Mouse (Mus musculus): ENCODE measurements around the gene Oprm1. TPM values are rescaled to one million over a fixed set of nuclear protein-coding genes. Genes with fewer than 3 reads are reported as not detected.

Oprm1 gene
- polyA plus RNA-seq, 1 experiment from 2014 or later = 0.40 TPM

- H3K27me3 ChIP-seq (ENCODE audit: control insufficient read depth, insufficient read depth, low read length) = no peaks in the 10 kb centered on the region
- peak overlapping the region; percentile 14; the same call in 1 of the 2 replicates for H3K4me3 ChIP-seq (replicated peaks; ENCODE audit: low read length)
- peaks cover 9% of the 10 kb centered on the region; the same call in 1 of the 2 replicates for H3K4me1 ChIP-seq (ENCODE audit: control insufficient read depth, insufficient read depth, low read length)
- H3K9ac ChIP-seq (ENCODE audit: low read length) = peak overlapping the region; percentile 22; the same call in 1 of the 2 replicates
- no peaks in the 10 kb centered on the region for H3K9me3 ChIP-seq (replicated peaks; ENCODE audit: control insufficient read depth, low read length)
- WGBS = 9% methylated on average over 8 of the region's 8 CpGs
- no peaks in the 10 kb centered on the region for H3K36me3 ChIP-seq (ENCODE audit: control insufficient read depth, insufficient read depth, low read length)
- H3K4me2 ChIP-seq (ENCODE audit: low read depth, low read length) = peak overlapping the region; percentile 30
- peak; percentile 78 for ATAC-seq (ENCODE audit: insufficient read depth, low FRiP score)
- H3K27ac ChIP-seq (ENCODE audit: low read length) = peak overlapping the region; percentile 84
These were observed 317.9 kb downstream of the Oprm1 start for GRCm38 (mm10) chr10:7076201-7076600.

GRCm38 (mm10) chr10:7076662-7077211, 318.4 kb downstream of the Oprm1 start:
- H3K4me1 ChIP-seq (ENCODE audit: control insufficient read depth, insufficient read depth, low read length) = peaks cover 9% of the 10 kb centered on the region; the same call in 1 of the 2 replicates
- peak overlapping the region; percentile 30 for H3K4me2 ChIP-seq (ENCODE audit: low read depth, low read length)
- H3K9ac ChIP-seq (ENCODE audit: low read length) = peak overlapping the region; percentile 22; the same call in 1 of the 2 replicates
- 25% methylated on average over 7 of the region's 8 CpGs for WGBS
- peak overlapping the region; percentile 14; the same call in 1 of the 2 replicates for H3K4me3 ChIP-seq (replicated peaks; ENCODE audit: low read length)
- H3K27ac ChIP-seq (ENCODE audit: low read length) = peak overlapping the region; percentile 84
- H3K27me3 ChIP-seq (ENCODE audit: control insufficient read depth, insufficient read depth, low read length) = no peaks in the 10 kb centered on the region
- ATAC-seq (ENCODE audit: insufficient read depth, low FRiP score) = peak; percentile 76
- no peaks in the 10 kb centered on the region for H3K9me3 ChIP-seq (replicated peaks; ENCODE audit: control insufficient read depth, low read length)
- no peaks in the 10 kb centered on the region for H3K36me3 ChIP-seq (ENCODE audit: control insufficient read depth, insufficient read depth, low read length)

- Histone ChIP-seq H3K27me3 (ENCODE audit: control insufficient read depth, insufficient read depth, low read length) (no peaks in the 10 kb centered on the region), H3K4me1 (ENCODE audit: control insufficient read depth, insufficient read depth, low read length) (peaks cover 9% of the 10 kb centered on the region; the same call in 1 of the 2 replicates), H3K27ac (ENCODE audit: low read length) (peak overlapping the region; percentile 60; the same call in 1 of the 2 replicates), H3K9me3 (replicated peaks; ENCODE audit: control insufficient read depth, low read length) (no peaks in the 10 kb centered on the region), H3K36me3 (ENCODE audit: control insufficient read depth, insufficient read depth, low read length) (no peaks in the 10 kb centered on the region), H3K9ac (ENCODE audit: low read length) (no peak overlapping the region; the same call in 1 of the 2 replicates), H3K4me3 (replicated peaks; ENCODE audit: low read length) (no peak overlapping the region), H3K4me2 (ENCODE audit: low read depth, low read length) (peak overlapping the region; percentile 19; the same call in 1 of the 2 replicates)
- ATAC-seq (ENCODE audit: insufficient read depth, low FRiP score) = no peak
- 33% methylated on average over 7 of the region's 7 CpGs for WGBS
These were observed 319.1 kb downstream of the Oprm1 start for GRCm38 (mm10) chr10:7077389-7077808.

- Histone ChIP-seq H3K4me2 (ENCODE audit: low read depth, low read length) (no peak overlapping the region), H3K36me3 (ENCODE audit: control insufficient read depth, insufficient read depth, low read length) (no peaks in the 10 kb centered on the region), H3K9me3 (replicated peaks; ENCODE audit: control insufficient read depth, low read length) (no peaks in the 10 kb centered on the region), H3K4me3 (replicated peaks; ENCODE audit: low read length) (no peak overlapping the region), H3K9ac (ENCODE audit: low read length) (no peak overlapping the region), H3K27me3 (ENCODE audit: control insufficient read depth, insufficient read depth, low read length) (no peaks in the 10 kb centered on the region), H3K4me1 (ENCODE audit: control insufficient read depth, insufficient read depth, low read length) (peaks cover 9% of the 10 kb centered on the region; the same call in 1 of the 2 replicates), H3K27ac (ENCODE audit: low read length) (no peak overlapping the region)
- WGBS = 79% methylated on average over 1 of the region's 1 CpGs
- no peak for ATAC-seq (ENCODE audit: insufficient read depth, low FRiP score)
These were observed 319.7 kb downstream of the Oprm1 start for GRCm38 (mm10) chr10:7077971-7078370.

Other genes starting within 250 kb of the Oprm1 start
- gene Gm10945, start 3.3 kb downstream of the Oprm1 start, polyA plus RNA-seq (2015; fragmentation: Nextera tagmentation; extraction: Ambion mirVana) = not detected in 2 replicates